Mouse (Mus musculus) layer of hippocampus, adult 2 months (tissue): ENCODE measurements at regions not wholly inside any gene's neighbourhood (a gene's known extent, or its start where the extent isn't known, plus 50 kb on each side); places are given as distances from the start of the nearest gene placed in this dataset.

ENCODE experiments used
- DNase-seq, 2 experiments: peaks; one replicate each; pipeline ENCODE4 v3.0.0; 2022; ENCODE audit warnings: low spot score in 2 of 2
- H3K27ac ChIP-seq: fragments of 200-600 bp; 2 replicates; pipeline ENCODE4 v1.8.1; 2022
- H3K4me3 ChIP-seq: fragments of 200-600 bp; 2 replicates; pipeline ENCODE4 v1.8.1; 2022; ENCODE audit warnings: mild to moderate bottlenecking
- CTCF ChIP-seq: fragments of 200-600 bp; conservative IDR thresholded peaks from 2 replicates; pipeline ENCODE4 v1.8.1; 2022; ENCODE audit warnings: antibody characterized with exemption, mild to moderate bottlenecking, moderate library complexity

GRCm38 (mm10) chr1:119238463-119238862, 183.6 kb downstream of the Inhbb start:
- no peak for TF ChIP-seq CTCF
- Histone ChIP-seq H3K27ac (no peak overlapping the region), H3K4me3 (no peak overlapping the region)
- no peak for DNase-seq

DNA sequence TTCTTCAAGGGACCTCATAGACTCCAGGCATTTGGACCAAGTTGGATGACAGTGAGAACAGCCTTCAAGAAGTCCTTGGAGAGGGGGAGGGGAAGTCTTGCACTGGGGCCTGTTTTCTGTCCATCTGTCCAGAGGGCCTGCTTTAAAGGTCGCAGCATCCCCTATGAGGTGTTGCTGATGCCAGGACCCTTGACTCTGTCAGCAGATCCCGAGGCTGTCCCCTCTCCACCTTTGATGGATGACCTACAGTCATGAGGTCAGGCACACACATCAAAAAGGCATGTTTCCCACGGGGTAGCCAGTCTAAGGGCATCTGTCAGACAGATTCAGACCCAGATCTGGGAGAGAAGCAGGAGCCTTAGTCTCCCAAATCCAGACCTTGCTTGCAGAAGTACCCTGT, 183.4 kb upstream of the Gli2 start:
- TF ChIP-seq CTCF, result no peak
- Histone ChIP-seq H3K4me3 (no peak overlapping the region), H3K27ac (no peak overlapping the region)
- DNase-seq, result no peak

- no peak overlapping the region for H3K4me3 ChIP-seq
- no peak for TF ChIP-seq CTCF
- DNase-seq, result no peak
- no peak overlapping the region for H3K27ac ChIP-seq
Measured at GRCm38 (mm10) chr1:119234449-119234848, 181.0 kb upstream of the Gli2 start.

DNA sequence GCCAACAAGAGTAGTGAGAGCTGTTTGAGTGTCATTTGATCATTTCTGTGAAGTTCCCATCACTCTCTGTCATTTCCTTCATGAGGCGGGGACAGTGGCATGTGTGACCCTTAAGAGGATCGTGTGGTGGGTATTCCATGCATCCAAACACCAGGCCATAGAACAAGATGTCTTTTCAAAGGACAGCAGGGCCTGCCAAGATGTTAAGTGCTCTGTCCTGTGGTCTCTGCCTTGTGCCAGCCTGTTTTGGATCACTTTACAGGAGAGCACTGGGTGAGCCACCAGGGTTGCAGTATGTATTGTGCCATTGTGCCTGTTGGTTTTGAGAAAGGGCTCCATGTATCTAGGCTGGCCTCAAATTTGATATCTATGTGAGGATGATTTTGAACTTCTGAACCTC, 173.6 kb upstream of the Gli2 start:
- TF ChIP-seq CTCF, result no peak
- Histone ChIP-seq H3K4me3 (no peak overlapping the region), H3K27ac (no peak overlapping the region)
- no peak for DNase-seq

GRCm38 (mm10) chr1:119223876-119224275, 170.5 kb upstream of the Gli2 start:
- TF ChIP-seq CTCF, result no peak
- no peak for DNase-seq
- Histone ChIP-seq H3K27ac (no peak overlapping the region), H3K4me3 (no peak overlapping the region)

- no peak overlapping the region for H3K27ac ChIP-seq
- no peak for TF ChIP-seq CTCF
- no peak overlapping the region for H3K4me3 ChIP-seq
- no peak for DNase-seq
Measured at GRCm38 (mm10) chr1:119221901-119222300, 168.5 kb upstream of the Gli2 start.

- H3K27ac ChIP-seq, result no peak overlapping the region
- no peak for TF ChIP-seq CTCF
- no peak for DNase-seq
- no peak overlapping the region for H3K4me3 ChIP-seq
Measured at GRCm38 (mm10) chr1:119221012-119221411, 167.6 kb upstream of the Gli2 start.

DNA sequence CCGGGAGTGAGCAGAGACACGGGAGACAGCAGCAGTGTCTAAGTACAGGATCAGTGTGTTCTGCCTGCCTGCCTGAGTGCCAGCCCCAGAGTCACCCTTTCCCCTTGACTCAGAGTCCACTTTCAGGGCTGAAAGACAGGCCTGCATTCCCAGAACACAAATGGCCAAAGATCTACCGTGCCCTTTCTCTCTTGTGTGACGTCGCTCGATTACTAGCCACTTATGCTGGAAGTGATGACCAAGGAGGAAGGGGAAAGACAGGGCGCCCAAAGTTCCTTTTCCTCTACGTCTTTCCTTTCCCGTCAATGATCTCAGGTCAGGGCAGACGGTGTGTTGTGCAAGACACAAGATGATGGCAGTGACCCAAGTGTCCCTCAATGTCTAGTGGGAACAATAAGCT, 166.4 kb upstream of the Gli2 start:
- DNase-seq, result no peak
- no peak for TF ChIP-seq CTCF
- Histone ChIP-seq H3K4me3 (no peak overlapping the region), H3K27ac (no peak overlapping the region)

GRCm38 (mm10) chr1:119217387-119217786, 164.0 kb upstream of the Gli2 start:
- no peak for DNase-seq
- Histone ChIP-seq H3K27ac (no peak overlapping the region), H3K4me3 (no peak overlapping the region)
- TF ChIP-seq CTCF, result no peak

DNA sequence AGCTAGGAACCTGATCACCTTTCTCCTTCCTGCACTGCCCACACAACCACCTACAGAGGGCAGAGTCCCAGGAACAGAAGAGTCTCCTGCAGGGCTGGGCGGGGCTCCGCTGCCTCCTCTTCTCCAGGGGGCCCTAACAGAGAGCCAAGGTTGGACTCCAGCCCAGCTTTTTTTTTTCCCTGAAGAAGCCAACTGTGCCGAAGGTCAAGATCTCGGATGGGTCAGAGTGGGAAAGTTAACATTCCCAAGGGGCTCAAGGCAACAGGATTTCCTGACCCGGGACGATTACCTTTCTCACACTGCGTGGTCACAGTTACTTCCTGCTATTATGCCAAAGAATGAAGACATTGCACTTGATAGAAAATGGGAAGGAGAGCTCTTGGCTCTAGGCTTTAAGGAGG, 156.2 kb upstream of the Gli2 start:
- Histone ChIP-seq H3K4me3 (no peak overlapping the region), H3K27ac (no peak overlapping the region)
- 0 out of 2 replicates have a peak, but pooled peaks have one; percentile 13 for TF ChIP-seq CTCF
- no peak for DNase-seq

DNA sequence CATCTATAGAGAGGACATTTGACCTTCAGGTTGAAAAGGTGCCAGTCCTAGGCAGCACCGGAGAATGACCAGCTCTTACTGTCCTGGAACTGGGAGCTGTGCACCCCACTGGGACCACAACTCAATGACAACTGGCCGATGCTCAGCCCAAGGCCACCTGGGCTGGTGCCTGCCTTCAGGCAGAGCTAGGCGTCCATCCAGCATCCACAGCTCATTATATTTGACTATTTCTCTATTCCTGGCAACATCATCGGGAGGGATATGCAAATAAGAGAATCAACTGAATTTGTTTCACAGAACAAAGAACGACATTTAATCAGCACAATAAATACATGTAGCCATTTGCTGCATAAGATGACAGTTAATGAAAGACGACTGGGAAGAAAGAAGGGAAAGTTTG, 149.0 kb upstream of the Gli2 start:
- DNase-seq, result peak in 1 of 2 experiments; percentile 16
- Histone ChIP-seq H3K27ac (peak overlapping the region; percentile 25; the same call in 1 of the 2 replicates), H3K4me3 (no peak overlapping the region)
- no peak for TF ChIP-seq CTCF

- DNase-seq, result no peak
- TF ChIP-seq CTCF, result no peak
- Histone ChIP-seq H3K27ac (no peak overlapping the region), H3K4me3 (no peak overlapping the region)
Measured at GRCm38 (mm10) chr1:119197415-119197700, 143.9 kb upstream of the Gli2 start.

- Histone ChIP-seq H3K27ac (no peak overlapping the region), H3K4me3 (no peak overlapping the region)
- no peak for DNase-seq
- TF ChIP-seq CTCF, result no peak
Measured at GRCm38 (mm10) chr1:119196674-119197414, 143.4 kb upstream of the Gli2 start.

- no peak for TF ChIP-seq CTCF
- H3K27ac ChIP-seq, result no peak overlapping the region
- DNase-seq, result no peak
- H3K4me3 ChIP-seq, result no peak overlapping the region
Measured at GRCm38 (mm10) chr1:119194533-119194932, 141.1 kb upstream of the Gli2 start.

- no peak overlapping the region for H3K27ac ChIP-seq
- DNase-seq, result no peak
- H3K4me3 ChIP-seq, result no peak overlapping the region
- TF ChIP-seq CTCF, result no peak
Measured at GRCm38 (mm10) chr1:119191177-119191576, 137.8 kb upstream of the Gli2 start.
